Mouse (Mus musculus) C2C12 (cell line): ENCODE measurements around the gene Impg2. TPM values are rescaled to one million over a fixed set of nuclear protein-coding genes. Genes with fewer than 3 reads are reported as not detected.

ENCODE experiments used
- H3K27me3 ChIP-seq: one replicate; pipeline ENCODE4 v1.6.1; 2011; ENCODE audit not compliant: control insufficient read depth, insufficient read depth, insufficient read length
- H3K36me3 ChIP-seq: one replicate; pipeline ENCODE4 v1.6.1; 2011; ENCODE audit not compliant: control insufficient read depth, insufficient read depth
- H3K4me3 ChIP-seq: one replicate; pipeline ENCODE4 v1.5.1; 2011; ENCODE audit warnings: mild to moderate bottlenecking, control low read depth; ENCODE audit not compliant: poor library complexity, insufficient read depth, severe bottlenecking
- H3K79me2 ChIP-seq: one replicate; pipeline ENCODE4 v1.6.1; 2011; ENCODE audit not compliant: control insufficient read depth, insufficient read depth
- H3K79me3 ChIP-seq: one replicate; pipeline ENCODE4 v1.6.1; 2011; ENCODE audit warnings: low read depth, control low read depth
- H3ac ChIP-seq: one replicate; pipeline ENCODE3; 2011; ENCODE audit warnings: low read depth; ENCODE audit not compliant: control insufficient read depth, insufficient read length
- CEBPB ChIP-seq: IDR thresholded peaks from one replicate; pipeline ENCODE4 v1.6.1; 2011; ENCODE audit warnings: low read depth, mild to moderate bottlenecking, control low read depth, moderate library complexity
- CTCF ChIP-seq: IDR thresholded peaks from one replicate; pipeline ENCODE4 v1.5.1; 2011; ENCODE audit not compliant: control insufficient read depth, insufficient read depth, insufficient read length
- FOSL1 ChIP-seq: IDR thresholded peaks from one replicate; pipeline ENCODE4 v1.8.0; 2011; ENCODE audit warnings: mild to moderate bottlenecking, low read length; ENCODE audit not compliant: poor library complexity, insufficient read depth, severe bottlenecking
- MAX ChIP-seq: IDR thresholded peaks from one replicate; pipeline ENCODE4 v1.6.1; 2011; ENCODE audit warnings: mild to moderate bottlenecking, control low read depth
- MYOD1 ChIP-seq: IDR thresholded peaks from one replicate; pipeline ENCODE4 v1.6.1; 2011; ENCODE audit warnings: low read depth; ENCODE audit not compliant: control insufficient read depth, insufficient read length
- MYOG ChIP-seq: IDR thresholded peaks from one replicate; pipeline ENCODE4 v1.6.1; 2011; ENCODE audit not compliant: control insufficient read depth, insufficient read length; ENCODE audit errors: extremely low read depth
- USF1 ChIP-seq: IDR thresholded peaks from one replicate; pipeline ENCODE4 v1.6.1; 2011; ENCODE audit warnings: low read depth, mild to moderate bottlenecking, control low read depth, moderate library complexity
- polyA plus RNA-seq: library from polyadenylated mRNA; unstranded; fragments of >200 nt; fragmentation: generic; extraction: Trizol; gene quantifications from one replicate; pipeline ENCODE4 v1.2.1, GENCODE M21; 2012; ENCODE audit warnings: missing spikeins

Impg2 gene
- polyA plus RNA-seq, 1 experiment, result 0.02 TPM

DNA sequence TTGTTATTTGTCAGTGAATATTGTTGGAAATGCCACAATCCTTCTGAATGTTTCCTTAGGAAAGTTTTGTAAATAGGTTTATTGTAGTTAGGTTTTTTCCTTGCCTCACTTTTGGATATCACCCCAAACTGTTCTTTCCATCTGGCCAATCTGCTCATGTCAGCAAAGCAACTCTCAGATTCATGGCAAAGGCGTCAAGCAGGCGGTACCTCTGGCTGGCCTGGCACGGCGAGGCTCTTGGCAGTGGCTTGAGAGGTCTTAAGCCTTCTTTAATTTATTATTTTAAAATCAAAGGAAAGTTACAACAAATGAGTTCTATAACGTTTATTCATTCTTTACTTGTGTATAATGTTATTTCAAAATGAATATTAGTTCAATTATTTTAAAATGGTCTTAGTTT is 82.0 kb downstream of the Impg2 start:
- Histone ChIP-seq H3K36me3 (no peaks in the 10 kb centered on the region), H3K79me3 (no peaks in the 10 kb centered on the region), H3K4me3 (no peak overlapping the region), H3K27me3 (no peaks in the 10 kb centered on the region), H3ac (no peak overlapping the region), H3K79me2 (no peaks in the 10 kb centered on the region)
- TF ChIP-seq CEBPB (no peak), MAX (no peak), CTCF (no peak), FOSL1 (no peak), USF1 (no peak)

DNA sequence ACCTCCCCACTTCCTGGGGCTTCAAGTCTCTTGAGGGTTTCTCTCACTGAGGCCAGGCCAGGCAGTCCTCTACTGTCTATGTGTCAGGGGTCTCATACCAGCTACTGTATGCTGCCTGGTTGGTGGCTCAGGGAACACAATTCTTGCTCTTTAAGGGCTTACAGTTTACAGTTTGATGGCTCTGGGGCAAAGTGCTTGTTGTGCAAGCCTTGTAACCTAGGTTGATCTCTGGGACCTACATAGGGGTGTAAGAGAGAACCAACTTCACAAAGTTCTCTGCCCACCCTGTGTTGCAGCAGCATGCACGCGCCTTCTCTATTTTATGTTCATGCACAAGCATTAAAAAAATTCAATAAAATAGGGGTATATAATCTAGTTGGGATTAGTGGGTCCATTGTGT is 82.9 kb downstream of the Impg2 start:
- TF ChIP-seq MYOG (no peak), MAX (no peak), CEBPB (no peak), CTCF (no peak), MYOD1 (no peak), FOSL1 (no peak), USF1 (no peak)
- no peaks in the 10 kb centered on the region for H3K79me2 ChIP-seq
- no peak overlapping the region for H3ac ChIP-seq
- H3K27me3 ChIP-seq, result no peaks in the 10 kb centered on the region
- no peaks in the 10 kb centered on the region for H3K36me3 ChIP-seq
- H3K79me3 ChIP-seq, result no peaks in the 10 kb centered on the region
- H3K4me3 ChIP-seq, result no peak overlapping the region

DNA sequence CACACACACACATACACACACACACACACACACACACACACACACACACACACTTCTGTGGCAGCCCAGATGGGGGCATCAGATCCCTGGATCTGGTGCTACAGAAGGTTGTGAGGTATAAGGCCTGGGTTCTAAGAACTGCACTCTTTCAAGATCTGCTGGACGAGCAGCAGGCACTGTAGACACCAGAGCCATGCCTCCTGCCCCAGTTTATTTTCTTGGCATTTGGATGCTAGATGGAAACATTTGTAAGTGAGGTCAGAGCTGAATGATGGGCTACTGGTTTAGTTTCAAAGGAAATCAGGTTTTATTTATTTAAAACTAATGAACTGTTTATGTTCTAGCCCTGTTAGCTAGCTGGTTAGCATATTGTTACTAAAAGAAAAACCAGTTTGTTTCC is 90.8 kb downstream of the Impg2 start:
- H3K79me3 ChIP-seq, result no peaks in the 10 kb centered on the region
- no peak overlapping the region for H3K4me3 ChIP-seq
- H3ac ChIP-seq, result no peak overlapping the region
- no peaks in the 10 kb centered on the region for H3K79me2 ChIP-seq
- H3K27me3 ChIP-seq, result no peaks in the 10 kb centered on the region
- H3K36me3 ChIP-seq, result no peaks in the 10 kb centered on the region
- TF ChIP-seq CTCF (no peak), MYOG (no peak), FOSL1 (no peak), CEBPB (no peak), USF1 (no peak), MAX (no peak), MYOD1 (no peak)

DNA sequence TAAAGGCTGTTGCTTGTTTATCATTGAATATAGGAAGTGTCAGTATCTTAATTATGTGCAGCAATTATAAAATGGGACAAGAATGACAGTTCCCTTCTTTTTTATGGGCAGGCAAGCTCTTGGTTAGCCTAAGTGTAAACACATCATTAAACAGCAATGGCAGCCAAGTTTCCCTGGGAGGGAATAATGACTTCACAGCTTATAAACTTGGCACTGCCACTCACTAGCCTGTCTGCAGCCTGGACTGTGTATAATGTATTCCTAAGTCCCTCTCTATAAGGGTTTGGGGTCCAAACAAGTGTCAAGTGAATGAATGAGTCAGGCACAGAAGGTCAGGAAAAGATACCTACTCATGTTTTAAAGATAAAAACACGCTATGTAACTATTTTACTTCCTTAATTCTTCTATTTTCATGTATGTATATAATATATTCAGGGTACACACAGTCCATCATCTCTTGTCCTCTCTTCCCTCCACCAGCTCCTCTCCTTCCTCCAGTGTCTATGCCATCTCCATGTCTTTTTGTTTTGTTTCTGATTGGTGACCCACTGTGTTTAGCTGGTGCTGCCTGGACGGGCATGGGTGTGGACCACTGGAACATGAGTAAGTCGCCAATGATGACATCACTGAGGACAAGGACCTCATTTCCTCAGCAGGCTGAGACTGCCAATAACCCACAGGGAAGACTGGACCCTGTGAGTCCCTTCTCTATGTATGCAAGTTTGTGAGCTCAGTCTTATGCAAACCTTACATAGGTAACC is 92.0 kb downstream of the Impg2 start:
- no peaks in the 10 kb centered on the region for H3K79me2 ChIP-seq
- no peaks in the 10 kb centered on the region for H3K79me3 ChIP-seq
- no peaks in the 10 kb centered on the region for H3K36me3 ChIP-seq
- H3ac ChIP-seq, result no peak overlapping the region
- TF ChIP-seq MAX (no peak), FOSL1 (no peak), USF1 (no peak), CEBPB (no peak), MYOD1 (no peak), MYOG (no peak), CTCF (no peak)
- H3K27me3 ChIP-seq, result no peaks in the 10 kb centered on the region
- H3K4me3 ChIP-seq, result no peak overlapping the region

DNA sequence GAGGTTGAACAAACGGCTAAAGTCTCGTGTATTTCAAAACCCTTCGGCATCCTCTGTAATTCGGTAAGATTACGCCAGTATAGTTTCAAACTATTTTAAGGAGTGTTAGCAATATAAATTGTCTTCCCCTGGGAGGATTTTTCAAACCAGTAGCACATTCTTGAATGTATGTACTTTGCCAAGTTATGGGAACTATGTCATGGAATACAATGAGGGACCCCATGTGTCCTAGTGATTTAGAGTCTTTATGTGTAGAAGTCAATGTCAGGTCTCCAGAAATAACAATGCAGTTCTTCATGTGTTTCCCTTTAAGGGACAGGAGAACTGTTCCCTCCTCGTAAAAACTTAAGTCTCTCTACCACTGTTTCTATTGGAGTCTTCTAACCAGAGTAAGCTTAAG is 94.1 kb downstream of the Impg2 start:
- Histone ChIP-seq H3K79me3 (no peaks in the 10 kb centered on the region), H3K36me3 (no peaks in the 10 kb centered on the region), H3K79me2 (no peaks in the 10 kb centered on the region), H3K27me3 (no peaks in the 10 kb centered on the region), H3ac (no peak overlapping the region), H3K4me3 (no peak overlapping the region)
- TF ChIP-seq MYOG, result no peak
- no peak for TF ChIP-seq MYOD1
- TF ChIP-seq USF1, result no peak
- no peak for TF ChIP-seq FOSL1
- no peak for TF ChIP-seq MAX
- no peak for TF ChIP-seq CTCF
- no peak for TF ChIP-seq CEBPB

DNA sequence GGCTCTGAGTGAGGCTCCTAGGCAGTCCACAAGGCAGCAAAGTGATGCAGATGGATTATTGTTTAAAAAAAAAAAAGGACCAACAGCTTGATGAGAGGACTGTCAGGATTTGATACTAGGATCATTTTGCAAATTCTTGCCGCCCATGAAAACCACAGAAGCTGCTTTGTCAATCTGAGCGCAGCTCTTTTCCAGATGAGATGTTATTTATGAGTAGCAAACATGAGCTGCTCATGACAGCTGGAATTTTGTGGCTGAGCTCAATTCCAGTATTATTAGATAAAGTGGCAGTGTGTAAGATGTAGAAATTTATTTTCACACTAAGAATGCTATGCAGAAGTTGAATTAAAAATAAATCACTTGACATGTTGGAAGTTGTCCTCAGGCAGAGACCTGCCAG is 94.7 kb downstream of the Impg2 start:
- no peaks in the 10 kb centered on the region for H3K79me3 ChIP-seq
- no peak overlapping the region for H3K4me3 ChIP-seq
- no peaks in the 10 kb centered on the region for H3K36me3 ChIP-seq
- TF ChIP-seq CEBPB, result no peak
- TF ChIP-seq CTCF, result no peak
- no peak for TF ChIP-seq USF1
- TF ChIP-seq MYOD1, result no peak
- no peak for TF ChIP-seq FOSL1
- TF ChIP-seq MYOG, result no peak
- TF ChIP-seq MAX, result no peak
- H3K27me3 ChIP-seq, result no peaks in the 10 kb centered on the region
- H3K79me2 ChIP-seq, result no peaks in the 10 kb centered on the region
- H3ac ChIP-seq, result no peak overlapping the region
